18 mouse cellular contexts compared by ENCODE assay signal in the genomic region with DNA sequence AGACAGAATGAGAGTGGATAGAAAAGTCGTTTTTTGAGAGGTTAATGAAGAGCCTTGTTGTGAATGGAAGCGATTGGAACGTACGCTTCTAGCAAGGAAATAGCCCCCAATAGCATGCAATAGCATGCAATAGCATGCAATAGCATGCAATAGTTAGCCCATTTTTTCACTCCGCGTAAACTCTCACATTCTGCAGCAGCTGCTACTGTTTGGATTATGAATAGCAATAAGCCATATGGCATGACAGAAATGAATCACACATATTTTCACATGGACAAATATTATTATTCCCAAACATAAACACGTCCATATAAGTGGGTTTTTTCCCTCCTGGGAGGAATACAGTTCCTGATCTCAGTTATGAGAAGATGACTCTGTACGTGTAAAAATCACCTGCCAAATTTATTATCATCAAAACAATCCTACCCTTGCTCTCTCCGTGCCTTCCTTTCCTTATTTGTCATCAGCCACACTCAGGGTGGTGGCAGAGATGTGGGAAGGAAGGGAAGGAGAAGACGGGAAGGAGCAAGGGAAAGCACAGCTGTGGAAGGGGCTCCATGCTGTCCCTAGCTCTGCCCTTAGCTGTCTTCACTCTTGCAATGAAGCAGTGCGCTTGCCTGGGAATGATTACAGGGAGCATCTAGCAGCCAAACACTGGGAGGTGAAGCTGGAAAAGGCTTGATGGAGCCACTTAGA.
A peak's percentile ranks its signal among the peaks of the same experiment; 100 is the strongest.
DNase-seq lines count a peak whose midpoint lies in the region; ATAC-seq and TF ChIP-seq lines count a peak whose summit lies in the region.
"Had no signal": no experiment of that assay in that cellular context is flagged by ENCODE, and none has a peak within 500 bp of the region (broad histone marks: within the 10 kb centered on the region; RNA-seq: fewer than 3 reads in every experiment).

No protein-coding gene starts in this region.

- TF ChIP-seq CTCF in hindbrain, postnatal 0 days (IDR thresholded peaks at IDR 0.05; ENCODE audit: low read depth): no peak

- peaks cover 4% of the 10 kb centered on the region; the same call in 1 of the 2 replicates for H3K4me1 ChIP-seq in hindbrain, postnatal 0 days (ENCODE audit: insufficient read depth, low read length)
- no peaks in the 10 kb centered on the region for H3K4me1 ChIP-seq in hindbrain, embryonic 12.5 days
- H3K4me1 ChIP-seq in neural tube, embryonic 14.5 days (ENCODE audit: control insufficient read depth, insufficient read depth, low read length): no peaks in the 10 kb centered on the region
- H3K4me1 ChIP-seq in forebrain, embryonic 16.5 days (replicated peaks; ENCODE audit: control insufficient read depth, insufficient read depth, low read length): peaks cover 5% of the 10 kb centered on the region
- no peaks in the 10 kb centered on the region for H3K4me1 ChIP-seq in stomach, embryonic 15.5 days
- H3K4me1 ChIP-seq: liver, embryonic 12.5 days; midbrain, embryonic 10.5 days had no signal

- no peaks in the 10 kb centered on the region for H3K27me3 ChIP-seq in hindbrain, postnatal 0 days (ENCODE audit: insufficient read depth, low read length)
- no peaks in the 10 kb centered on the region for H3K27me3 ChIP-seq in hindbrain, embryonic 12.5 days
- H3K27me3 ChIP-seq in neural tube, embryonic 14.5 days (ENCODE audit: control insufficient read depth, insufficient read depth, low read length): no peaks in the 10 kb centered on the region
- H3K27me3 ChIP-seq in forebrain, embryonic 16.5 days (replicated peaks; ENCODE audit: control insufficient read depth, insufficient read depth, low read length): peaks cover 7% of the 10 kb centered on the region; the same call in 1 of the 2 replicates
- no peaks in the 10 kb centered on the region for H3K27me3 ChIP-seq in stomach, embryonic 15.5 days (replicated peaks)
- H3K27me3 ChIP-seq: heart, embryonic 15.5 days; liver, embryonic 12.5 days had no signal

- ATAC-seq in hindbrain, postnatal 0 days: no peak
- no peak for ATAC-seq in hindbrain, embryonic 12.5 days (ENCODE audit: low FRiP score)
- 0 out of 2 replicates have a peak, but pooled peaks have one; percentile 18 for ATAC-seq in neural tube, embryonic 14.5 days (ENCODE audit: low read depth)
- ATAC-seq in forebrain, embryonic 16.5 days: peak; percentile 76
- no peak; the same call in 1 of the 2 replicates for ATAC-seq in stomach, embryonic 15.5 days (ENCODE audit: insufficient read depth, low FRiP score, low read depth)
- ATAC-seq: liver, embryonic 12.5 days had no signal

- no peak overlapping the region for H3K4me3 ChIP-seq in hindbrain, postnatal 0 days (ENCODE audit: low read length)
- H3K4me3 ChIP-seq in hindbrain, embryonic 12.5 days: no peak overlapping the region
- H3K4me3 ChIP-seq in neural tube, embryonic 14.5 days (ENCODE audit: low read depth, low read length): no peak overlapping the region
- no peak overlapping the region for H3K4me3 ChIP-seq in forebrain, embryonic 16.5 days (replicated peaks; ENCODE audit: low read length)
- H3K4me3 ChIP-seq in stomach, embryonic 15.5 days (replicated peaks): no peak overlapping the region
- H3K4me3 ChIP-seq: heart, embryonic 15.5 days; liver, embryonic 12.5 days; midbrain, embryonic 10.5 days had no signal

- H3K36me3 ChIP-seq in hindbrain, postnatal 0 days (ENCODE audit: insufficient read depth, low read length): no peaks in the 10 kb centered on the region
- H3K36me3 ChIP-seq in hindbrain, embryonic 12.5 days: no peaks in the 10 kb centered on the region
- no peaks in the 10 kb centered on the region for H3K36me3 ChIP-seq in neural tube, embryonic 14.5 days (ENCODE audit: control insufficient read depth, insufficient read depth, low read length)
- no peaks in the 10 kb centered on the region for H3K36me3 ChIP-seq in forebrain, embryonic 16.5 days (ENCODE audit: control insufficient read depth, insufficient read depth)
- H3K36me3 ChIP-seq in stomach, embryonic 15.5 days: no peaks in the 10 kb centered on the region
- H3K36me3 ChIP-seq: G1E; heart, embryonic 15.5 days; liver, embryonic 12.5 days; midbrain, embryonic 10.5 days had no signal

- H3K27ac ChIP-seq in hindbrain, postnatal 0 days: no peak overlapping the region
- H3K27ac ChIP-seq in hindbrain, embryonic 12.5 days: no peak overlapping the region
- H3K27ac ChIP-seq in neural tube, embryonic 14.5 days (ENCODE audit: low read depth, low read length): no peak overlapping the region
- no peak overlapping the region for H3K27ac ChIP-seq in forebrain, embryonic 16.5 days (ENCODE audit: low read length)
- peak overlapping the region; percentile 81 for H3K27ac ChIP-seq in stomach, embryonic 15.5 days
- H3K27ac ChIP-seq: heart, embryonic 15.5 days; hindbrain, embryonic 14.5 days; liver, embryonic 12.5 days; midbrain, embryonic 10.5 days had no signal

- no peaks in the 10 kb centered on the region for H3K9me3 ChIP-seq in hindbrain, postnatal 0 days (ENCODE audit: low read length)
- H3K9me3 ChIP-seq in hindbrain, embryonic 12.5 days (replicated peaks): no peaks in the 10 kb centered on the region
- no peaks in the 10 kb centered on the region for H3K9me3 ChIP-seq in neural tube, embryonic 14.5 days (ENCODE audit: control insufficient read depth, low read length)
- H3K9me3 ChIP-seq in forebrain, embryonic 16.5 days (ENCODE audit: control insufficient read depth, low read length): no peaks in the 10 kb centered on the region
- H3K9me3 ChIP-seq in stomach, embryonic 15.5 days: no peaks in the 10 kb centered on the region
- H3K9me3 ChIP-seq: heart, embryonic 15.5 days; liver, embryonic 12.5 days; midbrain, embryonic 10.5 days had no signal

- no peak overlapping the region for H3K4me2 ChIP-seq in hindbrain, postnatal 0 days (ENCODE audit: low read depth, low read length)
- no peak overlapping the region for H3K4me2 ChIP-seq in hindbrain, embryonic 12.5 days (replicated peaks)
- no peak overlapping the region for H3K4me2 ChIP-seq in neural tube, embryonic 14.5 days (ENCODE audit: low read depth, low read length)
- no peak overlapping the region for H3K4me2 ChIP-seq in forebrain, embryonic 16.5 days (ENCODE audit: low read length)
- no peak overlapping the region for H3K4me2 ChIP-seq in stomach, embryonic 15.5 days
- H3K4me2 ChIP-seq: heart, embryonic 15.5 days; hindbrain, embryonic 14.5 days; liver, embryonic 12.5 days had no signal

- 73% methylated on average over 11 of the region's 11 CpGs for WGBS in hindbrain, postnatal 0 days
- WGBS in hindbrain, embryonic 12.5 days: 82% methylated on average over 11 of the region's 11 CpGs
- WGBS in neural tube, embryonic 14.5 days: 66% methylated on average over 11 of the region's 11 CpGs
- WGBS in forebrain, embryonic 16.5 days: 59% methylated on average over 11 of the region's 11 CpGs
- WGBS in stomach, embryonic 15.5 days: 51% methylated on average over 11 of the region's 11 CpGs

- peak; percentile 7 for DNase-seq in hindbrain, postnatal 0 days (ENCODE audit: low spot score)
- DNase-seq in neural tube, embryonic 10.5 days (ENCODE audit: extremely low spot score, low spot score): no peak
- DNase-seq in c-Kit-positive CD71-positive TER-119-positive erythroid progenitor cells, embryonic 14.5 days (ENCODE audit: low spot score): no peak
- DNase-seq in urinary bladder, postnatal 25 days (ENCODE audit: low spot score): no peak
- DNase-seq: adrenal gland, adult 2 months; cerebellum, adult 8-10 months; kidney, adult 9 months; lung, postnatal 36 days; thymus, postnatal 25 days had no signal

- H3K9ac ChIP-seq in hindbrain, postnatal 0 days (replicated peaks; ENCODE audit: low read length): no peak overlapping the region
- H3K9ac ChIP-seq in hindbrain, embryonic 12.5 days: no peak overlapping the region
- H3K9ac ChIP-seq in neural tube, embryonic 14.5 days (replicated peaks; ENCODE audit: low read depth, low read length): no peak overlapping the region
- no peak overlapping the region for H3K9ac ChIP-seq in forebrain, embryonic 16.5 days (replicated peaks; ENCODE audit: low read depth, low read length)
- no peak overlapping the region for H3K9ac ChIP-seq in stomach, embryonic 15.5 days
- H3K9ac ChIP-seq: heart, embryonic 15.5 days; hindbrain, embryonic 14.5 days; liver, embryonic 12.5 days had no signal

Comparison
In these comparisons a context has a peak if more than half of its experiments do, and no peak if none do; other contexts are left out.
1. ATAC-seq: peak in neural tube, embryonic 14.5 days (single experiment) and forebrain, embryonic 16.5 days (single experiment); none in hindbrain, postnatal 0 days (single experiment), hindbrain, embryonic 12.5 days (single experiment) and stomach, embryonic 15.5 days (single experiment).